Mouse (Mus musculus) forebrain, embryonic 16.5 days (tissue): Measurements from ENCODE around the gene Kirrel2. TPM values are rescaled to one million over a fixed set of nuclear protein-coding genes. Genes with fewer than 3 reads are reported as not detected.

Source experiments
- ATAC-seq: fragments of 200-750 bp; cut with Nextera tagmentation; 2 replicates; pipeline ENCODE4 v1.8.0; 2017; ENCODE audit warnings: mild to moderate bottlenecking, moderate library complexity
- H3K27ac ChIP-seq: fragments of 300-500 bp; sonication (generic); 2 replicates; pipeline ENCODE4 v1.5.1; 2014; ENCODE audit warnings: low read length, control low read depth
- H3K27me3 ChIP-seq: fragments of 300-500 bp; sonication (generic); replicated peaks from 2 replicates; pipeline ENCODE4 v1.6.1; 2014; ENCODE audit warnings: low read length; ENCODE audit not compliant: control insufficient read depth, insufficient read depth
- H3K36me3 ChIP-seq: fragments of 300-500 bp; sonication (generic); 2 replicates; pipeline ENCODE4 v1.6.1; 2014; ENCODE audit not compliant: control insufficient read depth, insufficient read depth
- H3K4me1 ChIP-seq: fragments of 300-500 bp; sonication (generic); replicated peaks from 2 replicates; pipeline ENCODE4 v1.6.1; 2014; ENCODE audit warnings: low read length; ENCODE audit not compliant: control insufficient read depth, insufficient read depth
- H3K4me2 ChIP-seq: fragments of 300-500 bp; sonication (generic); 2 replicates; pipeline ENCODE4 v1.6.1; 2014; ENCODE audit warnings: mild to moderate bottlenecking, low read length, control low read depth
- H3K4me3 ChIP-seq: fragments of 300-500 bp; sonication (generic); replicated peaks from 2 replicates; pipeline ENCODE4 v1.5.1; 2014; ENCODE audit warnings: mild to moderate bottlenecking, low read length, control low read depth
- H3K9ac ChIP-seq: fragments of 300-500 bp; sonication (generic); replicated peaks from 2 replicates; pipeline ENCODE4 v1.6.1; 2014; ENCODE audit warnings: low read depth, low read length, control low read depth
- H3K9me3 ChIP-seq: fragments of 300-500 bp; sonication (generic); 2 replicates; pipeline ENCODE4 v1.6.1; 2016; ENCODE audit warnings: low read length; ENCODE audit not compliant: control insufficient read depth
- WGBS: fragments of 180-500 bp; shearing (Covaris S2); extraction: QIAGEN DNeasy Blood & Tissue Kit; methylation state at CpG from one replicate; pipeline ENCODE4 v1.1.7; 2014; 5-methylcytosine and 5-hydroxymethylcytosine counted together
- polyA plus RNA-seq: library from polyadenylated mRNA; unstranded; fragments of >200 nt; fragmentation: Nextera tagmentation; extraction: Ambion mirVana; gene quantifications from 2 replicates; pipeline ENCODE4 v1.2.1, GENCODE M21; 2015

Kirrel2 gene
- polyA plus RNA-seq, 1 experiment from 2014 or later: 0.22 TPM

DNA sequence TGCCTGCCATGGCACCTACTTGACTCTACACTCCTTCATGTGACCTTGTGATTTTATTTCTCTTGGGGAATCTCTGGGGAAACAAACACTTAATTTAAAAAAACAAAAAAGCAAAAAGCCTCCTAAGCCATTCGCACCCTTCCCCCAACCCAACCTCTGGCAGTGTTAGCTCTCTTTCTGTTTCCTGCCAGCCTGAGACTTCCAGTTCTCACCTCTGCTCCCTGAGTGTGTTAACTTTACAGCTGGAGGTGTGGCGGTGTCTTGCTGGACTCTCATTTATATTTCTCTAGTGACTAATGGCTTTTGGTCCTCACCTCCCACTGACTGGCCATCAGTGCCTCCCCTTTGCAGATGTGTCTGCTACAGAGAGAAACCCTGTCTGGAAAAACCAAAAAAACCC lies 47.7 kb downstream of the Kirrel2 start:
- Histone ChIP-seq H3K36me3 (no peaks in the 10 kb centered on the region), H3K9ac (no peak overlapping the region), H3K9me3 (no peaks in the 10 kb centered on the region), H3K4me2 (no peak overlapping the region), H3K4me1 (no peaks in the 10 kb centered on the region), H3K27ac (no peak overlapping the region), H3K4me3 (no peak overlapping the region), H3K27me3 (0 out of 2 replicates have a peak, but pooled peaks cover 4% of the 10 kb centered on the region)
- WGBS: 90% methylated on average over 2 of the region's 2 CpGs
- ATAC-seq: no peak

DNA sequence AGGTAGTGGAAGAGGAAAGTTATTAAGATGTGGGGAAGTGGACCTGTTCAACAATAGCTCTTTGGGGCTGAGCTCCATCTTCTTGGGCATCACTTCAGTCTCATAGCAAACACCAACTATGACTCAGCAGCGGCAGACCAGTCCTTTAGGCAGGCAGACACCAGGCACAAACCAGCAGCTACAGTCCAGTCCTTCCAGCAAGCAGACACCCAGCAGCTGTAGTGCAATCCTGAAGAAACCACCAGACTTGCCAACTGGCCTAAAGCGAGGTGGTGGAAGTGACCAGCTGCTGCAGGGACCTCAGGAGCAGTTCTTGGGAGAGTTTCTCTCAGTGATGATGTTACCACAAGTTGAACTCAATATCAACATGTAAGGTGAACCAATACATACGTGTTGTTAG lies 48.9 kb downstream of the Kirrel2 start:
- 75% methylated on average over 3 of the region's 3 CpGs for WGBS
- H3K4me2 ChIP-seq: no peak overlapping the region
- no peaks in the 10 kb centered on the region for H3K4me1 ChIP-seq
- ATAC-seq: no peak
- H3K9ac ChIP-seq: no peak overlapping the region
- no peak overlapping the region for H3K27ac ChIP-seq
- H3K4me3 ChIP-seq: no peak overlapping the region
- H3K36me3 ChIP-seq: no peaks in the 10 kb centered on the region
- 0 out of 2 replicates have a peak, but pooled peaks cover 4% of the 10 kb centered on the region for H3K27me3 ChIP-seq
- no peaks in the 10 kb centered on the region for H3K9me3 ChIP-seq

- Histone ChIP-seq H3K9me3 (no peaks in the 10 kb centered on the region), H3K27me3 (no peaks in the 10 kb centered on the region), H3K4me3 (no peak overlapping the region), H3K4me2 (no peak overlapping the region), H3K36me3 (no peaks in the 10 kb centered on the region), H3K27ac (no peak overlapping the region), H3K9ac (no peak overlapping the region), H3K4me1 (no peaks in the 10 kb centered on the region)
- ATAC-seq: no peak
- WGBS: 77% methylated on average over 4 of the region's 4 CpGs
Observed at GRCm38 (mm10) chr7:30402343-30402742, 55.1 kb downstream of the Kirrel2 start.

DNA sequence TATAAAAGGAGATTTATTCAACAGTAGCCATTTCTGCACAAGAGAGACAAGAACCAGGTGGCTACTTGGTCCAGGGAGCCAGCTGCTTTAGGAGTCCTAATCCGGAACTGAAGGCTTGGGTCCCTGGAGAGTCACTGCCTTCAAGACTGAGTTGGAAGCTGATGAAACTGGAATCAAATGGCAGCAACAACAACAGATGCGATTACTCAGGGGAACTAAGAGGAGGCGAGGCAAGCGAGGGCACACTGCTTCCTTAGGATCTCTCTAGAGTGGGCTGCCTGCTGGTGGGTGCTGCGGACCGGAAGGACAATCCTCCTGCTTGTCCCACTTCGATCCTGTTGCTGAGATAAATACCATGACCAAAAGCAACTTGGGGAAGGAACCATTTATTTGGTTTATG lies 57.8 kb downstream of the Kirrel2 start:
- WGBS: 59% methylated on average over 7 of the region's 7 CpGs
- Histone ChIP-seq H3K9me3 (no peaks in the 10 kb centered on the region), H3K27me3 (no peaks in the 10 kb centered on the region), H3K36me3 (no peaks in the 10 kb centered on the region), H3K9ac (no peak overlapping the region), H3K4me3 (no peak overlapping the region), H3K4me2 (no peak overlapping the region), H3K4me1 (no peaks in the 10 kb centered on the region), H3K27ac (no peak overlapping the region)
- ATAC-seq: no peak

Other genes with a start within 250 kb of the Kirrel2 start
- 160 and 165 TPM in 2 replicates for gene Polr2i, start 225.7 kb downstream of the Kirrel2 start, polyA plus RNA-seq
- 358 and 393 TPM in 2 replicates for gene Tbcb, start 225.4 kb downstream of the Kirrel2 start, polyA plus RNA-seq
- not detected in 2 replicates for gene Ovol3, start 222.0 kb downstream of the Kirrel2 start, polyA plus RNA-seq
- 0.36 and 0.42 TPM in 2 replicates for gene Thap8, start 177.6 kb downstream of the Kirrel2 start, polyA plus RNA-seq
- gene Wdr62, start 177.3 kb downstream of the Kirrel2 start, polyA plus RNA-seq: 6.2 and 8.2 TPM in 2 replicates
- 129 and 145 TPM in 2 replicates for gene Clip3, start 166.0 kb downstream of the Kirrel2 start, polyA plus RNA-seq
- 93.6 and 104 TPM in 2 replicates for gene Alkbh6, start 149.0 kb downstream of the Kirrel2 start, polyA plus RNA-seq
- gene Syne4, start 142.9 kb downstream of the Kirrel2 start, polyA plus RNA-seq: 8.5 and 11.7 TPM in 2 replicates
- gene E130208F15Rik, start 135.9 kb downstream of the Kirrel2 start, polyA plus RNA-seq: not detected in 2 replicates
- gene Sdhaf1, start 133.8 kb downstream of the Kirrel2 start, polyA plus RNA-seq: 18.0 and 19.3 TPM in 2 replicates
- 10.4 and 13.4 TPM in 2 replicates for gene Lrfn3, start 94.9 kb downstream of the Kirrel2 start, polyA plus RNA-seq
- 14.0 and 19.1 TPM in 2 replicates for gene Tyrobp, start 43.9 kb downstream of the Kirrel2 start, polyA plus RNA-seq
- not detected in 2 replicates for gene Hcst, start 37.8 kb downstream of the Kirrel2 start, polyA plus RNA-seq
- gene Nfkbid, start 36.0 kb downstream of the Kirrel2 start, polyA plus RNA-seq: 2.3 and 3.4 TPM in 2 replicates
- 584 and 649 TPM in 2 replicates for gene Aplp1, start 12.2 kb downstream of the Kirrel2 start, polyA plus RNA-seq
- not detected in 2 replicates for gene Nphs1, start 625 bp upstream of the Kirrel2 start, polyA plus RNA-seq
- gene Prodh2, start 35.9 kb upstream of the Kirrel2 start, polyA plus RNA-seq: not detected in 2 replicates
- 122 and 148 TPM in 2 replicates for gene Arhgap33, start 77.4 kb upstream of the Kirrel2 start, polyA plus RNA-seq
- 9.3 and 11.1 TPM in 2 replicates for gene Hspb6, start 94.5 kb upstream of the Kirrel2 start, polyA plus RNA-seq
- 8.8 and 13.5 TPM in 2 replicates for gene Proser3, start 94.6 kb upstream of the Kirrel2 start, polyA plus RNA-seq
- gene Lin37, start 102.1 kb upstream of the Kirrel2 start, polyA plus RNA-seq: 52.9 and 55.1 TPM in 2 replicates
- 107 and 111 TPM in 2 replicates for gene U2af1l4, start 105.6 kb upstream of the Kirrel2 start, polyA plus RNA-seq
- gene Gm49396, start 105.7 kb upstream of the Kirrel2 start, polyA plus RNA-seq: 23.5 and 28.5 TPM in 2 replicates
- 117 and 121 TPM in 2 replicates for gene Psenen, start 105.9 kb upstream of the Kirrel2 start, polyA plus RNA-seq
- 5.8 and 6.3 TPM in 2 replicates for gene Igflr1, start 107.7 kb upstream of the Kirrel2 start, polyA plus RNA-seq
- gene Kmt2b, start 131.0 kb upstream of the Kirrel2 start, polyA plus RNA-seq: 8.7 and 15.6 TPM in 2 replicates
- gene Zbtb32, start 141.2 kb upstream of the Kirrel2 start, polyA plus RNA-seq: 0.22 and 0.23 TPM in 2 replicates
- gene Upk1a, start 155.2 kb upstream of the Kirrel2 start, polyA plus RNA-seq: 0.34 and 0.40 TPM in 2 replicates
- gene Cox6b1, start 168.5 kb upstream of the Kirrel2 start, polyA plus RNA-seq: 860 and 869 TPM in 2 replicates
- not detected in 2 replicates for gene Etv2, start 178.2 kb upstream of the Kirrel2 start, polyA plus RNA-seq
- gene Rbm42, start 192.6 kb upstream of the Kirrel2 start, polyA plus RNA-seq: 153 and 155 TPM in 2 replicates
- gene Haus5, start 207.3 kb upstream of the Kirrel2 start, polyA plus RNA-seq: 34.0 and 34.5 TPM in 2 replicates
- not detected in 2 replicates for gene Pmis2, start 213.9 kb upstream of the Kirrel2 start, polyA plus RNA-seq
- not detected in 2 replicates for gene 2200002J24Rik, start 241.2 kb upstream of the Kirrel2 start, polyA plus RNA-seq